Mouse (Mus musculus) forebrain, embryonic 10.5 days (tissue): Measurements from ENCODE around the gene Mylip. TPM values are rescaled to one million over a fixed set of nuclear protein-coding genes. Genes with fewer than 3 reads are reported as not detected.

Source experiments
- DNase-seq: peaks from one replicate; pipeline ENCODE4 v3.0.0-alpha.2; 2017; ENCODE audit warnings: low spot score; ENCODE audit errors: extremely low spot score
- H3K27ac ChIP-seq: fragments of 300-500 bp; sonication (generic); 2 replicates; pipeline ENCODE4 v1.5.1; 2016; ENCODE audit warnings: mild to moderate bottlenecking
- H3K27me3 ChIP-seq: fragments of 300-500 bp; sonication (generic); 2 replicates; pipeline ENCODE4 v1.6.1; 2016; ENCODE audit warnings: mild to moderate bottlenecking; ENCODE audit not compliant: poor library complexity, severe bottlenecking
- H3K36me3 ChIP-seq: fragments of 300-500 bp; sonication (generic); replicated peaks from 2 replicates; pipeline ENCODE4 v1.6.1; 2016; ENCODE audit warnings: mild to moderate bottlenecking, moderate library complexity
- H3K4me1 ChIP-seq: fragments of 300-500 bp; sonication (generic); 2 replicates; pipeline ENCODE4 v1.6.1; 2016
- H3K4me3 ChIP-seq: fragments of 300-500 bp; sonication (generic); 2 replicates; pipeline ENCODE4 v1.5.1; 2016; ENCODE audit warnings: mild to moderate bottlenecking, moderate library complexity
- H3K9me3 ChIP-seq: fragments of 300-500 bp; sonication (generic); 2 replicates; pipeline ENCODE4 v1.6.1; 2016; ENCODE audit warnings: mild to moderate bottlenecking, moderate library complexity
- WGBS: fragments of 180-500 bp; shearing (Covaris S2); methylation state at CpG from one replicate; pipeline ENCODE4 v1.1.7; 2016; 5-methylcytosine and 5-hydroxymethylcytosine counted together
- polyA plus RNA-seq: library from polyadenylated mRNA; unstranded; fragments of >200 nt; fragmentation: Nextera tagmentation; extraction: Ambion mirVana; gene quantifications from 2 replicates; pipeline ENCODE4 v1.2.1, GENCODE M21; 2016

Gene Mylip
- polyA plus RNA-seq, 1 experiment from 2014 or later: 4.9 TPM

DNA sequence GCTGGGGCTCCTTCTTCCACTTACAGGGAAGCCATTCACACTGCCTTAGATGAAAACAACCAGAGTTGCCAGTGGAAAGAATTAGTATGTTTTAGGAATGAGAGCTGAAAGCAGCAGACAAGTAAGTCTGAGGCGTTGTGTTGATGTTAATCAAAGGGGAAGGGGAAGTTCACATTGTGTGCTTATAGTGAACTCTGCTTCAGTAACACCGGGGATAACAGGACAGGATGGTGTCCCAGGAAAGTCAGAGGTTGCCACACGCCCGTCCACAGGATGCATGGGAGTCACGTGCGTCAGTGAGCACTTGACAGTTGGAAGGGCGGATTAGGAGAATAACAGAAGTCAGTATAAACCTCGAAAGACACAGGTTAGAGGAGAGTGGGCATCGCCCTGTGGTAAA lies 55.1 kb downstream of the Mylip start:
- Histone ChIP-seq H3K27me3 (no peaks in the 10 kb centered on the region), H3K4me1 (peaks cover 26% of the 10 kb centered on the region), H3K9me3 (no peaks in the 10 kb centered on the region), H3K36me3 (no peaks in the 10 kb centered on the region), H3K4me3 (no peak overlapping the region), H3K27ac (no peak overlapping the region)
- WGBS: 78% methylated on average over 9 of the region's 9 CpGs
- no peak for DNase-seq

DNA sequence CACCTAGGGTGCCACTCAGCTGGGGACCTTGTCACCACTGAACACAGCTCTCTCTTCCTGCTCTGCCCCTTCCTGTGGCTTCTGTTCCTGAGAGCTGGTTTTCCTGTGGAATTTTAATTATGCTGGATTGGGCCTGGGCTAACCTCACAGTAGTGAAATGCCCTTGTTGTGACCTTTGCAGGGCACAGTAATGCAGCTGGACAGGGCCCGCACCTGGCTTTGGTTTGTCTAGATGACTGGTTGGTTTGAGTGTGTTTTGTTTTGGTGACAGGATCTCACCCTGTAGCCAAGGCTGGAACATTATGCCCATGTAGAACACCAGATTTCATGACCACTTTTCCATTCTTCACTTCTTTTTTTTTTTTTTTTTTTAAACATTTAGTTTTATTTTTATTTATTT lies 57.1 kb downstream of the Mylip start:
- peak; percentile 36 for DNase-seq
- no peak overlapping the region for H3K27ac ChIP-seq
- no peaks in the 10 kb centered on the region for H3K27me3 ChIP-seq
- peaks cover 26% of the 10 kb centered on the region for H3K4me1 ChIP-seq
- H3K4me3 ChIP-seq: no peak overlapping the region
- 58% methylated on average over 1 of the region's 1 CpGs for WGBS
- H3K36me3 ChIP-seq: no peaks in the 10 kb centered on the region
- H3K9me3 ChIP-seq: no peaks in the 10 kb centered on the region

DNA sequence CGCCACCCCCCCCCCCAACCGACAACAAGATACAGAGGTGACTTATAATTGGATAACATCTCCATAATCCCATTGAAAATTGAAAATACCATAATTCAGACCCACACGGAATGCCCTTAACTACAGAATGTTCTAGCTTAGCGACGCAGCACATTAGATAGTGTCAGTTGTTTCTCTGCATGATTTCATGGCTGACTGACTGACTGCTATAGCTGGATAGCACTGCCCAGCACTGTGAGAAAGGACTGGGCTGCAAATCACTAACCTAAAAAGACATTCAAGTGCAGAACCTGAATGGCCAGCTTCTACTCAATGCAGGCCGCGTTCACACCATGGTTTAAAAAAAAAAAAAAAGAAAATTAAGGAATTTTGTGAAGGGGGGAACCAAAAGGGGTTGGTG lies 62.9 kb downstream of the Mylip start:
- Histone ChIP-seq H3K4me1 (peaks cover 42% of the 10 kb centered on the region), H3K27me3 (no peaks in the 10 kb centered on the region), H3K36me3 (no peaks in the 10 kb centered on the region), H3K9me3 (no peaks in the 10 kb centered on the region), H3K27ac (no peak overlapping the region), H3K4me3 (no peak overlapping the region)
- 87% methylated on average over 7 of the region's 7 CpGs for WGBS
- DNase-seq: no peak

GRCm38 (mm10) chr13:45453033-45453432 lies 63.5 kb downstream of the Mylip start:
- 72% methylated on average over 9 of the region's 9 CpGs for WGBS
- DNase-seq: no peak
- H3K27ac ChIP-seq: no peak overlapping the region
- no peaks in the 10 kb centered on the region for H3K9me3 ChIP-seq
- no peaks in the 10 kb centered on the region for H3K36me3 ChIP-seq
- H3K4me3 ChIP-seq: no peak overlapping the region
- no peaks in the 10 kb centered on the region for H3K27me3 ChIP-seq
- H3K4me1 ChIP-seq: peaks cover 42% of the 10 kb centered on the region

- Histone ChIP-seq H3K27me3 (no peaks in the 10 kb centered on the region), H3K27ac (no peak overlapping the region), H3K4me1 (peaks cover 42% of the 10 kb centered on the region), H3K4me3 (no peak overlapping the region), H3K36me3 (no peaks in the 10 kb centered on the region), H3K9me3 (no peaks in the 10 kb centered on the region)
- no peak for DNase-seq
- WGBS: 71% methylated on average over 1 of the region's 1 CpGs
Observed at GRCm38 (mm10) chr13:45454044-45454443, 64.5 kb downstream of the Mylip start.

- no peaks in the 10 kb centered on the region for H3K9me3 ChIP-seq
- no peak for DNase-seq
- 70% methylated on average over 4 of the region's 4 CpGs for WGBS
Observed at GRCm38 (mm10) chr13:45454641-45455040, 65.1 kb downstream of the Mylip start.

GRCm38 (mm10) chr13:45455108-45455861 lies 65.7 kb downstream of the Mylip start:
- Histone ChIP-seq H3K4me1 (peaks cover 42% of the 10 kb centered on the region), H3K4me3 (peak overlapping the region; percentile 11; the same call in 1 of the 2 replicates), H3K9me3 (no peaks in the 10 kb centered on the region), H3K27me3 (no peaks in the 10 kb centered on the region), H3K36me3 (no peaks in the 10 kb centered on the region), H3K27ac (peak overlapping the region; percentile 44)
- 19% methylated on average over 15 of the region's 15 CpGs for WGBS
- DNase-seq: no peak

More at GRCm38 (mm10) chr13:45454641-45455040, 65.1 kb downstream of the Mylip start:
- Histone ChIP-seq H3K27ac (peak overlapping the region; percentile 44; the same call in 1 of the 2 replicates), H3K4me3 (no peak overlapping the region), H3K27me3 (no peaks in the 10 kb centered on the region), H3K4me1 (peaks cover 42% of the 10 kb centered on the region), H3K36me3 (no peaks in the 10 kb centered on the region)

DNA sequence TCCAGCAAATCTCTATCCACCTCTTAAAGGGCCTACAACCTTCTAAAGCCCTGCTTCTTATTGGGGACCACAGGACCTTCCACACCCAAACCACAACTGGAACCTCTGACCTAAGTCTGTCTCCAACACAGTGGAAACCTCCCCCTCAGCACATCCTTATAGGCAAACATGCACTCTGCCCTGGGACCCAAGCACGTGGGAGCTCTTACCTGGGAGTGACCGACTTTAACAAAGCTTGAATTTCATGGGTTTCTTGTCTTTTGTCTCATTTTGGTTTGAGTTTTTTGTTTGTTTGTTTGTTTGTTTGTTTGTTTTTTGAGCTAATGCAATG lies 66.3 kb downstream of the Mylip start:
- H3K4me1 ChIP-seq: peaks cover 42% of the 10 kb centered on the region
- H3K27ac ChIP-seq: peak overlapping the region; percentile 44
- no peaks in the 10 kb centered on the region for H3K9me3 ChIP-seq
- 65% methylated on average over 2 of the region's 2 CpGs for WGBS
- no peaks in the 10 kb centered on the region for H3K27me3 ChIP-seq
- H3K36me3 ChIP-seq: no peaks in the 10 kb centered on the region
- no peak overlapping the region for H3K4me3 ChIP-seq
- DNase-seq: no peak

DNA sequence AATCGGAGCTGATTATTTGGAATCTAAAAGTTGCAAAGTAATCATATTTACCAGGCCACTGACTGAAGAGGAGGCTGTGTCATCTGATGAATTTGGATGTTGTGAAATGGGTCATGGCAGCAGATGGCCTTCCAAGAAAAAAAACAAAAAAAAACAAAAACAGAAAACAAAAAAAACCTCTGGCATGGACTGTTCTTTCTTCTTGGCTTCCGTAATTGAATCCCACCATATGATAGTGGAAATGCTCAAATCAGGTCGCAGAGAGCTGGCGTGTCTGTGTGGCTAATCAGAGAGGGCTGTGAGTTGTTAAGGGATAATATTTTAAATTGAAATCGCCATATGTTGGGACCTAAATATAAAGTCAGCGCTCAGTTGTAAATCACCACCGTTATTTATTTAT lies 67.9 kb downstream of the Mylip start:
- no peaks in the 10 kb centered on the region for H3K27me3 ChIP-seq
- no peaks in the 10 kb centered on the region for H3K36me3 ChIP-seq
- no peak overlapping the region for H3K27ac ChIP-seq
- H3K4me3 ChIP-seq: no peak overlapping the region
- WGBS: 81% methylated on average over 7 of the region's 7 CpGs
- no peaks in the 10 kb centered on the region for H3K9me3 ChIP-seq
- DNase-seq: no peak
- H3K4me1 ChIP-seq: peaks cover 37% of the 10 kb centered on the region

DNA sequence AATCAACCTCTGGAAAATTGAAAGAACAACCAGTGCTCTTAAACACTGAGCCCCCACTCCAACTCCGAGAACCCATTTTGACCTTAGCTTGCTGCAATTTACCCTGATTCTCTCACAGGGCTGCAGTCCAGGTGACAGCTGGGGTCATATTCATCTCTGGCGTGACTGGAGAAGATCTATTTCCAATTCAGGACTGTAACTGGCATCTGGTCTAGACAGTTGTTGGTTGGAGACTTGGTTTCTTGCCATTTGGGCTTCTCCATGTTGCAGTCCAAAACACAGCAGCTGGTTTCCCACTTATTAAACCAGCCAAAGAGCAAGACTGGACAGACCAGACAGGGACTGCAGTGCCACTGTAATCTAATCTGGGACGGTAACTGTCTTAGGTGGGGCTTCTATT lies 70.6 kb downstream of the Mylip start:
- H3K4me1 ChIP-seq: peaks cover 13% of the 10 kb centered on the region
- H3K27me3 ChIP-seq: no peaks in the 10 kb centered on the region
- WGBS: 95% methylated on average over 3 of the region's 3 CpGs
- H3K9me3 ChIP-seq: no peaks in the 10 kb centered on the region
- H3K4me3 ChIP-seq: no peak overlapping the region
- DNase-seq: no peak
- no peaks in the 10 kb centered on the region for H3K36me3 ChIP-seq
- no peak overlapping the region for H3K27ac ChIP-seq

- Histone ChIP-seq H3K4me3 (no peak overlapping the region), H3K27me3 (peaks cover 12% of the 10 kb centered on the region; the same call in 1 of the 2 replicates), H3K4me1 (peaks cover 9% of the 10 kb centered on the region; the same call in 1 of the 2 replicates), H3K36me3 (no peaks in the 10 kb centered on the region), H3K9me3 (no peaks in the 10 kb centered on the region), H3K27ac (no peak overlapping the region)
- no peak for DNase-seq
- WGBS: 91% methylated on average over 14 of the region's 14 CpGs
Observed at GRCm38 (mm10) chr13:45461370-45461958, 71.9 kb downstream of the Mylip start.
